Mouse (Mus musculus) embryonic facial prominence, embryonic 10.5 days (tissue): ENCODE results near the gene Gnai2. TPM values are rescaled to one million over a fixed set of nuclear protein-coding genes. Genes with fewer than 3 reads are reported as not detected.
"Not testable (repeated sequence)": the region's sequence is repeated elsewhere in the genome, so short reads cannot be mapped to it uniquely, and the experiment has no call there.

ENCODE experiments used
- DNase-seq: peaks from one replicate; pipeline ENCODE4 v3.0.0-alpha.2; 2017; ENCODE audit warnings: low spot score
- H3K27ac ChIP-seq: fragments of 300-500 bp; sonication (generic); replicated peaks from 2 replicates; pipeline ENCODE4 v1.5.1; 2016; ENCODE audit warnings: mild to moderate bottlenecking
- H3K27me3 ChIP-seq: fragments of 300-500 bp; sonication (generic); replicated peaks from 2 replicates; pipeline ENCODE4 v1.6.1; 2016; ENCODE audit warnings: low read depth, mild to moderate bottlenecking; ENCODE audit not compliant: poor library complexity, severe bottlenecking
- H3K36me3 ChIP-seq: fragments of 300-500 bp; sonication (generic); replicated peaks from 2 replicates; pipeline ENCODE4 v1.6.1; 2016; ENCODE audit warnings: mild to moderate bottlenecking, moderate library complexity
- H3K4me1 ChIP-seq: fragments of 300-500 bp; sonication (generic); 2 replicates; pipeline ENCODE4 v1.6.1; 2016
- H3K4me3 ChIP-seq: fragments of 300-500 bp; sonication (generic); 2 replicates; pipeline ENCODE4 v1.5.1; 2016; ENCODE audit warnings: mild to moderate bottlenecking, moderate library complexity
- H3K9me3 ChIP-seq: fragments of 300-500 bp; sonication (generic); 2 replicates; pipeline ENCODE4 v1.6.1; 2016; ENCODE audit warnings: mild to moderate bottlenecking
- WGBS: fragments of 180-500 bp; shearing (Covaris S2); methylation state at CpG from one replicate; pipeline ENCODE4 v1.1.7; 2016; 5-methylcytosine and 5-hydroxymethylcytosine counted together
- polyA plus RNA-seq: library from polyadenylated mRNA; unstranded; fragments of >200 nt; fragmentation: Nextera tagmentation; extraction: Ambion mirVana; gene quantifications from 2 replicates; pipeline ENCODE4 v1.2.1, GENCODE M21; 2016

Gnai2 gene
- polyA plus RNA-seq, 1 experiment from 2014 or later: 334 TPM

- no peaks in the 10 kb centered on the region for H3K9me3 ChIP-seq
- peak overlapping the region; percentile 59 for H3K4me3 ChIP-seq
- H3K36me3 ChIP-seq: peaks cover 50% of the 10 kb centered on the region
- peaks cover 70% of the 10 kb centered on the region for H3K4me1 ChIP-seq
- no peaks in the 10 kb centered on the region for H3K27me3 ChIP-seq
- peak; percentile 58 for DNase-seq
- peak overlapping the region; percentile 86 for H3K27ac ChIP-seq
- 79% methylated on average over 14 of the region's 14 CpGs for WGBS
Measured at GRCm38 (mm10) chr9:107575579-107576356, 59.4 kb downstream of the Gnai2 start.

- DNase-seq: not testable (repeated sequence)
Measured at GRCm38 (mm10) chr9:107573774-107574173, 61.4 kb downstream of the Gnai2 start.

GRCm38 (mm10) chr9:107572327-107572662 lies 62.9 kb downstream of the Gnai2 start:
- H3K9me3 ChIP-seq: no peaks in the 10 kb centered on the region
- no peak for DNase-seq
- no peaks in the 10 kb centered on the region for H3K27me3 ChIP-seq
- H3K36me3 ChIP-seq: peaks cover 54% of the 10 kb centered on the region
- H3K4me1 ChIP-seq: peaks cover 58% of the 10 kb centered on the region
- H3K4me3 ChIP-seq: peak overlapping the region; percentile 79; the same call in 1 of the 2 replicates
- 92% methylated on average over 2 of the region's 2 CpGs for WGBS
- no peak overlapping the region for H3K27ac ChIP-seq

More at GRCm38 (mm10) chr9:107573774-107574173, 61.4 kb downstream of the Gnai2 start:
- H3K27ac ChIP-seq, H3K9me3 ChIP-seq, H3K4me3 ChIP-seq, H3K27me3 ChIP-seq: not testable (repeated sequence)
- 81% methylated on average over 6 of the region's 6 CpGs for WGBS
- peaks cover 54% of the 10 kb centered on the region for H3K36me3 ChIP-seq
- peaks cover 61% of the 10 kb centered on the region for H3K4me1 ChIP-seq

- Histone ChIP-seq H3K36me3 (peaks cover 54% of the 10 kb centered on the region), H3K27me3 (no peaks in the 10 kb centered on the region), H3K4me1 (peaks cover 58% of the 10 kb centered on the region), H3K27ac (no peak overlapping the region), H3K9me3 (no peaks in the 10 kb centered on the region), H3K4me3 (peak overlapping the region; percentile 79)
- 93% methylated on average over 22 of the region's 22 CpGs for WGBS
- DNase-seq: no peak
Measured at GRCm38 (mm10) chr9:107571534-107572326, 63.4 kb downstream of the Gnai2 start.

- Histone ChIP-seq H3K4me3 (peak overlapping the region; percentile 79), H3K36me3 (peaks cover 62% of the 10 kb centered on the region), H3K4me1 (peaks cover 58% of the 10 kb centered on the region), H3K27ac (peak overlapping the region; percentile 95; the same call in 1 of the 2 replicates), H3K27me3 (no peaks in the 10 kb centered on the region), H3K9me3 (no peaks in the 10 kb centered on the region)
- WGBS: 94% methylated on average over 21 of the region's 21 CpGs
- DNase-seq: no peak
Measured at GRCm38 (mm10) chr9:107570845-107571244, 64.3 kb downstream of the Gnai2 start.

GRCm38 (mm10) chr9:107570016-107570415 lies 65.2 kb downstream of the Gnai2 start:
- 66% methylated on average over 13 of the region's 13 CpGs for WGBS
- DNase-seq: peak; percentile 30
- Histone ChIP-seq H3K27me3 (no peaks in the 10 kb centered on the region), H3K4me1 (peaks cover 60% of the 10 kb centered on the region), H3K9me3 (no peaks in the 10 kb centered on the region), H3K27ac (peak overlapping the region; percentile 95), H3K36me3 (peaks cover 65% of the 10 kb centered on the region), H3K4me3 (peak overlapping the region; percentile 79)

- peak overlapping the region; percentile 79 for H3K4me3 ChIP-seq
- 0% methylated on average over 23 of the region's 23 CpGs for WGBS
- H3K36me3 ChIP-seq: peaks cover 65% of the 10 kb centered on the region
- no peaks in the 10 kb centered on the region for H3K27me3 ChIP-seq
- H3K4me1 ChIP-seq: peaks cover 67% of the 10 kb centered on the region
- DNase-seq: no peak
- H3K27ac ChIP-seq: peak overlapping the region; percentile 95
- H3K9me3 ChIP-seq: no peaks in the 10 kb centered on the region
Measured at GRCm38 (mm10) chr9:107569270-107569669, 65.9 kb downstream of the Gnai2 start.

- under 1% methylated on average over 41 of the region's 41 CpGs for WGBS
- Histone ChIP-seq H3K36me3 (peaks cover 59% of the 10 kb centered on the region), H3K4me3 (peak overlapping the region; percentile 79)
Measured at GRCm38 (mm10) chr9:107568331-107569261, 66.6 kb downstream of the Gnai2 start.

GRCm38 (mm10) chr9:107567702-107568319 lies 67.4 kb downstream of the Gnai2 start, which contains the start of gene Hyal2:
TSS of gene Hyal2 (plus strand) at chr9:107567945.
- peak within 1 kb of the TSS; percentile 95 for H3K4me3 ChIP-seq
- H3K36me3 ChIP-seq: peaks cover 51% of the 10 kb centered on the region
- 6% methylated on average over 18 of the region's 18 CpGs for WGBS
- no peaks in the 10 kb centered on the region for H3K9me3 ChIP-seq
- no peaks in the 10 kb centered on the region for H3K27me3 ChIP-seq
- peaks cover 81% of the 10 kb centered on the region for H3K4me1 ChIP-seq
- peak; percentile 50 for DNase-seq
- H3K27ac ChIP-seq: peak within 1 kb of the TSS; percentile 95

More at GRCm38 (mm10) chr9:107568331-107569261, 66.6 kb downstream of the Gnai2 start:
- peaks cover 74% of the 10 kb centered on the region for H3K4me1 ChIP-seq
- peak; percentile 91 for DNase-seq
- H3K27ac ChIP-seq: peak overlapping the region; percentile 95
- H3K27me3 ChIP-seq: no peaks in the 10 kb centered on the region
- no peaks in the 10 kb centered on the region for H3K9me3 ChIP-seq

GRCm38 (mm10) chr9:107566855-107567254 lies 68.3 kb downstream of the Gnai2 start:
- Histone ChIP-seq H3K4me1 (peaks cover 84% of the 10 kb centered on the region), H3K27me3 (no peaks in the 10 kb centered on the region), H3K27ac (peak overlapping the region; percentile 95), H3K4me3 (peak overlapping the region; percentile 95), H3K9me3 (no peaks in the 10 kb centered on the region), H3K36me3 (peaks cover 47% of the 10 kb centered on the region)
- 51% methylated on average over 3 of the region's 3 CpGs for WGBS
- no peak for DNase-seq

- Histone ChIP-seq H3K27ac (peak overlapping the region; percentile 95), H3K36me3 (peaks cover 47% of the 10 kb centered on the region), H3K4me3 (peak overlapping the region; percentile 95; the same call in 1 of the 2 replicates), H3K4me1 (peaks cover 78% of the 10 kb centered on the region), H3K27me3 (no peaks in the 10 kb centered on the region), H3K9me3 (no peaks in the 10 kb centered on the region)
- 63% methylated on average over 15 of the region's 15 CpGs for WGBS
- DNase-seq: peak; percentile 84
Measured at GRCm38 (mm10) chr9:107566041-107566709, 69.0 kb downstream of the Gnai2 start.
